Mouse (Mus musculus) naive thymus-derived CD4-positive, alpha-beta T cell, adult 2 months (primary cell): ENCODE results near the gene Gamt.

Experiments used
- DNase-seq: peaks from one replicate; pipeline ENCODE4 v3.0.0-alpha.2; 2011; ENCODE audit warnings: low read depth

Gene Gamt

DNA sequence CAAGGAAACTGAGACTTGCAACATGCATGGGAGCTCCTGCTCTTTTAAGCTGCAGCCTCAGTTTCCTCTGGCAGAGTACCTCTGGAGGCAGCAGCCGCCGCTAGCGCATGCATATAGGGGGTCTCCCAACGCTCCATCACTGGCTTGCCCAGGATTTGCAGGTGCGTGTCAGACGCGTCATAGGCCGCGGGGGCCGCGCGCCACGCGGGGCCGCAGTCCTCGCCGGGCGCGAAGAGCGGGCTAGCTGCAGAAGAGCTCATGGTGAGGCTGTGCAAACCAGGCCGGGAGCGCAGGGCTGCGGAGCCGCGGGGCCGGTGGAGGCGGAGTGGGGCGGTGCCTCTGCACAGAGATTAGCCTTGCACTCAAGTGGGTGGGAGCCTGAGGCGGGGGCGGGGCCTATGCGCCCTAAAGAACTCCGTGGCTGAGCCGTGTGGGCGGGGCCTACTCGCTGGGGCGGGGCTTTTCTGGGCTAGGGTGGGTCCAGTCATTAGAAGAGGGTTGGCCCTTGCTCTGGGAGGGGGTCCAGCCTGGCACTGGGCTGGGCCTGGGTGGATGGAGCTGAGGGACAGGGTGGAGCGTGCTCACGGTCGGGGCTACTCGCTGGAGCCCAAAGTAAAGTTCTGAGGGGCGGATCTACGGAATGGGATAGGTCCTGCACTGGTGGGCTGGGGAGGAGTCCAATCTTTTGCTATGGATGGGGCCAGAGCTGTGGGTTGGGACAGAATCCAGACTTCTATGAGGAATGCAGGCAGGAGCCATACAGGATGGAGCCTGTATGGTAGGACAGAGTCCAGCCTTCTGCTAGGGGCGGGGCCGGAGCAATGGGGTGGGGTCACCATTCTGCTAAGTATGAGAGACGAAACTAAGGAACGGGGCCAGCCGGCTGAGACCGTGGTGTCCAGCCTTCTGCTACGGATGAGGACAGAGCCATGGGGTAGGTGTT, at the start of gene Gamt, which contains the start of gene Dazap1:
Gamt (minus strand) TSS at position 371 of the 943 bp plus-strand sequence.
Dazap1 (plus strand) TSS at position 845 of the 943 bp plus-strand sequence.
- DNase-seq: peak; percentile 93

DNA sequence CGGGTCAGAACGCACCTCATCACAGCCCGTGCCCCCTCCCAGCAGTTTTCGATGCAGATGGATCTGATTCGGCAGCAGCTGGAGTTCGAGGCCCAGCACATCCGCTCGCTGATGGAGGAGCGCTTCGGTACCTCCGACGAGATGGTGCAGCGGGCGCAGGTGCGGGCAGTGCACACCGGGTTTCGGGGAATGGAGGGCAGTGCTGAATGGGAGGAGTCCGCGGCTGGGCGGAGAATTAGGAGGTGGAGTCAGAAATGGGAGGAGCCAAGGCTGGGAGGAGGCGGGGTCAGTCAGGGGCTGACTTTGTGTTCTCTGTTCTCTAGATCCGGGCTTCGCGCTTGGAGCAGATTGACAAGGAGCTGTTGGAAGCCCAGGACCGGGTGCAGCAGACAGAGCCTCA, 44.0 kb upstream of the Gamt start:
- DNase-seq: peak; percentile 68

DNA sequence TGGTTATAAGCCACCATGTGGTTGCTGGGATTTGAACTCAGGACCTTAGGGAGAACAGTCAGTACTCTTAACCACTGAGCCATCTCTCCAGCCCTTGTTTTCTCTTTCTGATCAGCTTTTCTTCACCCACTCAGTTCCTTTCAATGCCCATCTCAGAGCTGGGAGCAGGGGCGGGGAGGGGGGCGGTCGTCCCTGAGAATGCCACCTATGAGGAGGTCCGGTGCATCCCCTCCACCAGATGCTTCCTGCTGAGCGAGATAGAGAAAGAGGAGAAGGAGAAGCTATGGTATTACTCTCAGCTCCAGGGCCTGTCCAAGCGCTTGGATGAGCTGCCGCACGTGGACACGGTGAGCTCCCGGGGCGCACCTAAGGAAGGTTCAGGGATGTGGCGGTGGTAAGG, 43.6 kb upstream of the Gamt start:
- DNase-seq: no peak

DNA sequence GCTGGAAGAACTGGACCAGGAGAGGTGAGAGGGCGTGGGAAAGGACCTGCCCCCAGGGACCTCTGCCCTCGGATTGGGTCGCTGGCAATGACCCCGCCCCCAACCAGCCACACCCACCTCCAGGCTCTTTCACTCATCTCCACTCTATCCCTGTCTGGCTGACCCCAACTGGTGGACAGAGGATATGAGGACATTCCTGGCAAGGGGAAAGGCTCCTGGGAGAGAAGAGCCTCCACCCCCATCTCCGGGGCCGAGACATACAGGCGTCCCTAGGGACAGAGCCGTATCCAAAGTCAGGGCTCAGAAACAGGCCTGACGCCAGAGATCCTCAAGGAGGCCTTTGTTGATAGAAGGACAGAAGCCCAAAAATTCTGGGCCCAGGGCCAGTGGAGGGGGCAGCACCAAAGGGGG, 41.7 kb upstream of the Gamt start:
- no peak for DNase-seq

DNA sequence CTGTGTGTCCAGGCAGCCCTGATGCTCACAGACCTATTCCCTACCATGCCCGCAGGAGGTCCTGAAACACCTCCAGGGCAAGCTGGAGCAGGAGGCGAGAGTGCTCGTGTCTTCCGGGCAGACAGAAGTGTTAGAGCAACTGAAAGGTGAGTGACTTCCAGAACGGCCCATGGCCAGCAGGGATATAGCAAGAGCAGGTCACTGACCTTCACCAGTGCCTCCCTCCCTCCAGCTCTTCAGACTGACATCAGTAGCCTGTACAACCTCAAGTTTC, 41.2 kb upstream of the Gamt start:
- no peak for DNase-seq

DNA sequence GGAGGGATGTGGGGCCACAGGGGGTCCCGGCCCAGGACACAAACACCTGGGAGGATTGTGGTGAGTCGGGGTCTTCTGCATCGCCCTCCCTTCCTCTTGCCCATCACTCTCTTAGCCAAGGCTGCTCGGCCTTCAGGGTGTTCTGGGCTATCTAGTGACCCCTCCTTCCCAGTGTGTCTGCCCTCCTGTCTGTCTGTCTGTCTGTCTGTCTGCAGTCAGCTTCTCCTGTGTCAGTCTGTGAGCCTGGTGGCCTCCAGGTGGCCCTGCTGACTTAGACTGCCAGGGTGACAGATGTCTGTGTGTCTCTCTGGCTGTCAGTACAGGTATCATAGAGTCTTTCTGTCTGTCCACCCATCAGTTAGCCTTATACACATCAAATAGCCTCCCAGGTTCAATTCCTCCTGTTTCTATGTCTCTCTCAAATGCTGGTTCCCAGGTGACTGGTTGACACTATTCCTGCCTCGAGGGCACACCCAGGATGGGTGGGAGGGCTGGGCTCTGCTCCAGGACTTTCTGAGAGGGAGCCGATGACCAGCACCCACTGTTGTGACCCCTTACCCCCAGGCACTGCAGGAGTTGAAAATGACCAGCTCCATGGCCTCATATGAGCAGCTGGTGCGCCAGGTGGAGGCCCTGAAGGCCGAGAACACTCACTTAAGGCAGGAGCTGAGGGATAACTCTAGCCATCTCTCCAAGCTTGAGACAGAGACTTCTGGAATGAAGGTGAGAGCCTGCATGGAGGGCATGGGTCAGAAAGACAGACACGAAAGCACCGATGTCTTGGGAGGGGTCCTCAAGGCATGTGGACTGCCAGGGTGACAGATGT, 40.7 kb upstream of the Gamt start:
- no peak for DNase-seq

DNA sequence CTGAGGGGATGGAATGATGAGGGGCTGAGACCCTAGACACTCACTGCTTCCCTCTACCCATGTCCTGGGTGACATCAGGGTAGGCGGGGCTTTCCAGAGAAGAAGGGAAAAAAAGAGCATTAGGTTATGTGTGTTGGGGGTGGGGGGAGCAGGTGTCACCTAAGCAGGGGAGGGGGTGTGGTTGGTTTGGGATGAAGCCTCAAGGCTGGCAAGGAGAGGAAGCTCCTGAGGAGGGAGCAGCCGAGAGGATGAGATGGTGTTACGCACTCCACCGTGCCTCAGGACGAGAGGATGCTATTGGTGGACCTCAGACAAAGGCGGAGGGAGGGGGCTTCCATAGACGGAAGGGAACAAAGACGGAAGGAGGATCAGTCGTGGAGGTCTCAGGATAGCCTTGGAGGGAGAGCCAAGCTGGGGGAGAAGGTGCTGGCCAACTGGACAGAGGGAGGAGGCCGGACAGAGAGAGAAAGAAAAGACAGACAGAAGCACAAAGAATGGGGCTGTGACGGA, 39.9 kb upstream of the Gamt start:
- DNase-seq: no peak

DNA sequence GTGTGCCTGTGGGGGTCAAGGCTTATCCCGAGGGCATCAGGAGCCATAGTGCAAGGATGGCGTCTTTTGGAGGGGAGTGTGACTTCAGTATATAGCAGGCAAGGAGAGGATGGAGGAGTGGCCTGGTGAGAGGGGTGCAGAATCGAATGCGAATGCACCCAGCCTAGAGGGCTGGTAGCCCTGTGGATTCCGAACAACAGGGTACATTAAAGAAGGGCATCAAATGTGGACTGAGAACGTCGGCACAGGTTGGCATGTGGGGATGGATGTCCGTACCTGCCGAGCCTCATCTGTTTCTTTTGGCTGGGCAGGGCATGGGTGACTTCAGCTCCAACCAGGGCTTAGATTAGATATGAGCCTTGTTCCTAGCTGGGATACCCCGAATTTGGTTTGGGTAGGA, 39.0 kb upstream of the Gamt start:
- no peak for DNase-seq

DNA sequence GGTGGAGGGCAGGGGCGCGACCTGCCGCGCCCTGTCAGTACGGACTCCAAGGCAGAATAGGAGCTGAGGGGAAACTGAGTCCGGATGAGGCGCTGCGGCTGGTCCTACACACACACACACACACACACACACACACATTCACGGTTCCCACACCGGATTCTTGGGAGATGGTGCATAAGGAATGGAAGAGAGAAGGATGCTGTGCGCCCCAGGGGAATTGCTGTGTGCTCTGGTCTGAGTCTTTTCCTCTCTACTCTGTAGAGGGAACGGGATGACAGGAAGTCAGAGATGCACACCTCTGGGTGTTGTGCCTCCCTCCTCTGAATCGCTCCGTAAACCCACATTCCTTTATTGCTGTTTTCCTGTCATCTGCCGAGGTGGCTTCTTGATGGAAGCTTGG, 38.5 kb upstream of the Gamt start:
- DNase-seq: no peak

DNA sequence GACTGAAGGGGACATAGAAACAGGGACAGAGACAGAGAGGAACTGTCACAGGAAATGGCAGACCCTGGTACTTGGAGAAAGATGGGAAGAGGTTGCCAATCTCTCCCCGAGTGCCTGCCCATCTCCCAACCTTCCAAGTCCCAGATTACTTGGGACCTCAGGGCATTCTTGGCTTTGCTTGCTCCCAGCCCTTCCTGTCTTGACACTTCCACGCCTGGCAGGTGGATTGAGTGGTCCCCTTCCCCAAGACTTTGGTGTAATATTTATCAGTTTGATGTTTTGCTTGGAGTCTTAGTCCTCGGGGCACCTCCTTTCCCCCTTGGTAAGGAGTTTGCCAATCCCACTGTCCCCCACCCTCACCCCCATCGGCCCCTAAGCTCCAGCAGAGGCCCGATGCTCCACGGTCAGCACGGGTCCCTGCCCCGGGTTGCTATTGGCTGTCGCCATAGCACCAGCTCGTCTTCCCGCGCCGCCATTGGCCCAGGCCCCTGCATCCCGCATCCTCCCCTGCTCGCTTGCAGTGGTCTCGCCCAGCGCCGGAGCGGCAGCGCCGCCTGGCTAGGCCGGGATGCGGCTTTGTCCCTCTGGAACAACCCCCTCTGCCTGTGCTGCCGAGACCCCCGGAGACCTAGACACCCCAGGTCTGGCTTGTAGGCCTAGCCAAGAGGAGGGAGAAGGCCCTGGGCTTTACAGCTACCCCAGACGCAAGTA, 37.9 kb upstream of the Gamt start:
- DNase-seq: no peak

DNA sequence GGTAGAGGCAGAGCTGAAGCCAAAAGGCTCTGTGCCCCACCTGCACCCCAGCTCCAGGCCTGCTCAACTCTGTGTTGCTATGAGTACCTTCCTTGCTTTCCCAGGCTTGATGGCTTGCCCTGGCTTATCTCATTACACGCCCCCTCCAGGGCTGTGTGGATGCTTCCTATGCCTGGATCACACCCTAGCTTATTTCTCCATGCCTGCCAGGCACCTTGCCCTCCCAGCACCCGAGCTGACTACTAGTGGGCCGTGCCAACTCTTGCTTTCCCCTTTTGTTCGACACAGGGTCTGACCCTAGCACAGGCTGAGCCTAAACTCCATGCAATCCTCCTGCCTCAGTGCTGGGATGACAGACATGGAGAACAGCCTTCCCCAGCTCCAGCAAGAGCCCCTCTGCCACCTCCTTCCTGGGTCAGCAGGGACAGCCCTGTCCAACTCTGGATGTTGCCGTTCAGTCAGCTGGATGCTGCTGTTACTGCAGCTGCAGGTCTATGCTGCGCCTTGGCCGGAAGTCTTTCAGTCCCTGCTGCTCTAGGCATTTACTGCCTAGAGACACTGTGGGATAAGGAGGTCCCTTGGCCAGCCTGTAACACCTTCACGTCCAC, 36.8 kb upstream of the Gamt start:
- DNase-seq: no peak

DNA sequence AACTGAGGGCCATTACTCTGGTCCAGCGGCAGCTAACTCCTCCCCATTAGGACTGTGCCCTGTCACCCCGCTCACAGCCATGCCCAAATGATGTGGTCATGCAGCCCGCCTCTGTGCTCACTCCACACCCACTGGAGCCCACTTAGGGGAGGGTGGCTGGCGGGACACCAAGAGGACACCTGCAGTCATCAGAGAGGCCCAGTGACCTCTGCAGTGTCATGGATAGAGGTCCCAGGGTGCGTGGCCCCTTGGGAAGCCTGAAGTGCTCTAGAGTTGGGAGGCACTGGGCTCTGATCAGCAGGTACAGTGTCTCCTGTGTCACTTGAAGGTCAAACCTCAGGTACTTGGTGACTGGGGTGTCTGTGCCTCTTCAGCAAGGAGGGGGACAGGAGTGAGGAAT, 36.0 kb upstream of the Gamt start:
- DNase-seq: no peak

DNA sequence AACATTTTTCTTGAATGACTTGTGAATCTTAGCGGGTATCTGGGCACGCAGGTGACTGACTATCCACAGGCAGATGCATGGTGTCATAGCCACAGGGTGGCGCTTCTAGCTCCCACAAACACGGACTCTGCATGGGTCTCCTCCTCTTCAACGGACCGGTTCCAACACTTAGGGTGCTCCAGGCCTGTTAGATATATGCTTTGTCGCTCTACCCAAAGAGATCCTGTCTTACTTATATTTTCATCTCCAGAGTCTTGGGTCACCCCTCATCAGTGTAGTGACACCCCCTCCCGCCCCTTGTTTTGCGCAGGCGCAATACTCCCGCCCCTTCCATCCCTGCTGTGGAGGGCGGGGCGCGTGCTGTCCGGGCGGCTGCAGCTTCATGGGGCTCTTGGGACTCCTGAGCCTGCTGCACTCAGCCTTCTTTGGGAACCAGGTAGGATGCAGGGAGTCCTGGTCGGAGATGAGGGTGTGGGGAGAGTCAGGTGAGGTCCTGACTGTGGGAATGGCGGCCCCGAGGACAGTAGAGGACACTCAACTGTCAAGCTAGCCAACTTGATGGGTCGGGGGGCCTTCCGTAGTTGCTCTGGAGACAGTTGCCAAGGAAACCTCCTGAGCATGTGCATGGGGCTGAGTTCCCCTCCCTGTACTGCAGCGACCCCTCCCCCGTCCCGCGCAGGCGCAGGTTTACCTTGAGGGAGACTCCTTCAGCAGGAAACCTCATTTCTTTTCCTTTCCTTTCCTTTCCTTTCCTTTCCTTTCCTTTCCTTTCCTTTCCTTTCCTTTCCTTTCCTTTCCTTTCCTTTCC, 35.0 kb upstream of the Gamt start, which contains the start of gene Apc2:
Apc2 (plus strand) TSS at position 360 of the 808 bp plus-strand sequence.
- DNase-seq: peak; percentile 89

DNA sequence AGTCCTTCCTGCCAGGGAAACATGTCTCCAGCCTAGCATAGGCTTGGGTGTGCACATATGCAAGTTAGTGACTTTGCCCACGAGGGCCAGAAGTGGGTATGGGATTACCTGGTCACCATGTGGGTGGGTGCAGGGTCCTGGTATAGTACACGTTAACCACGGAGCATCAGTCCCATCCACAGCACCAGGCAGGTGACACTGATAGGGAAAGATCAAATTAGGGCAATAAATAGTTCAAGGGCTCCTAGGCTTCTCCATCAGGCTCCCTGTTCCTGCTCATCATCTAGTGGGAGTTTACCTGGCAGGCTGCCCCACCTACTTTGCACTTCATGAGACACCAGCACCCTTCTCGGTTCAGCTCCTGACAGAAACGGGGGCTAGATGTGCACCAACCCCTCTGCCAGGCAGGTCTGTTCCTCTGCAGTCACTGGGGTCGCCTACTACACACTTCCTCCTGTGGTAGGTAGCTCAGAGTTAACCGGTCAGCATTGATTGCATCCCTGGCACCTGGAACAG, 34.0 kb upstream of the Gamt start:
- no peak for DNase-seq

DNA sequence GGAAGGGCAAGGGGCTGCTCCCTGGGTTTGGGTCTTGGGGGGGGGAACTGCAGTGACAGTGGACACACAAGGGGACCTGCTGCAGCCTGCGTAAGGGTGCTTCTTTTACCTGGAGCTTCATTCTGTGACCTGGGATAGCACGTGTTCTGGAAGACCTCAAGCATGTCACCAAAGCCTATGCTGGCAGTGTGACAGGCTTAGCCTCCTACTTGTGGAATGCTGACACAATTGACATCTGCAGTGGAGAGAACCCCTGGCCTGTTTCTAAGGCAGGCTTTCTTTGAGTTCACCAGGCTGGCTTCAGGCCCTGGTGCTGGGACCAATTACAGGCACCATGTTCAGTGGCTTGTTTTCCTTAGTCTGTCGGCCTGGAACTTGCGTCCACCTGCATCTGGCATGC, 33.5 kb upstream of the Gamt start:
- peak; percentile 41 for DNase-seq

DNA sequence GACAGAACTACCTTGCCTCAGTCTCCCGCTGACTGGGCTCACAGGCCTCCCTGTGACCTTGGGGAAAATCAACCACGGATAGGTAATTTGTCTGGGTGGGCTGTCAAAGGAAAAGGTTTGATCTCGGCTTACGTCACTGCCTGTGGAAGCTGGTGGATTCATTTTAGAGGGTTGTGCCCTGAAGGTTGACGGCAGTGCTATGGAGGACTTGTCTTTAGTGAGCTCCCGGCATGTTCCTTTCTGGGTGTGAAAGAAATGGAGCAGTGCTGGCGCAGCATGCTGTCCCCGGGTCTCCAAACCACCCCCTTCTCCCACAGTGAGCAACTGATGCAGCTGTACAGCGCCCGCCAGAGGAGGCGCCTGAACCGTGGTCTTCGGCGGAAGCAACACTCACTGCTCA, 32.5 kb upstream of the Gamt start:
- peak; percentile 44 for DNase-seq

DNA sequence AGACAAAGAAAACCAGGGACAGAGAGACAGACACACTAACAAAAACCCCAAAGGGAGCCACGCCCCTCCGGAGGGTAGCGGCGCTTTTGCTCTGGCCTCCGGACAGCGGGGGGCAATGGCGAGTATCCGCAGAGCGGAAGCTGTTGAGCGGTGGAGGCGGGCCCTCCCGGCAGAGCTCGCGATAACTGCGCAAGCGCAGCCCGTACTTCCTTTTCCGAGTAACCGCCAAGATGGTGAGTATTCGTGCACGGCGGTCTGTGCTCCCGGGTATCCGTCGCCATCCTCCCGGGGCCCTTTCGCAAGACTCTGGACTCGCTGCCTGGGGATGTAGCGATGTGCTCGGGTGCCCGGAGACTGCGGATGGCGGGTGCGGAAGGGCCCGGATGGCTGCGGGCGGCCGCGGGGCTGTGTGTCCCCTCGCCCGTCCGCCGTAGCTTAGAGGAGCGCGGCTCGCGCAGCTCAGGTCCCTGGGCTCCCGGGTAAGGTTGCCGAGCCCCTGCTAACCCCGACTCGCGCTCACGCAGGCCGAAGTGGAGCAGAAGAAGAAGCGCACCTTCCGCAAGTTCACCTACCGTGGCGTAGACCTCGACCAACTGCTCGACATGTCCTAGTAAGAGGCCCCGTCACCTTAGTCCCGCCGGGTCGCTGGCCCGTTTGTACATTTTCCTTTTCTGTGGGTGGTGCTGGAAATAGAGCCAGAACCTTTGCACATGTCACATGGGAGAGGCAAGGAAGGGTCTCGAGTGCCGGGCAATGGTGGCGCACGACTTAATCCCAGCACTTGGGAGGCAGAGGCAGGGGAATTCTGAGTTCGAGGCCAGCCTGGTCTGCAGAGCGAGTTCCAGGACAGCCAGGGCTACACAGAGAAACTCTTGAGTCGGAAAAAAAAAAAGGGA, 31.7 kb upstream of the Gamt start, which contains the start of gene Rps15:
Rps15 (plus strand) TSS at position 203 of the 896 bp plus-strand sequence.
- DNase-seq: peak; percentile 98

DNA sequence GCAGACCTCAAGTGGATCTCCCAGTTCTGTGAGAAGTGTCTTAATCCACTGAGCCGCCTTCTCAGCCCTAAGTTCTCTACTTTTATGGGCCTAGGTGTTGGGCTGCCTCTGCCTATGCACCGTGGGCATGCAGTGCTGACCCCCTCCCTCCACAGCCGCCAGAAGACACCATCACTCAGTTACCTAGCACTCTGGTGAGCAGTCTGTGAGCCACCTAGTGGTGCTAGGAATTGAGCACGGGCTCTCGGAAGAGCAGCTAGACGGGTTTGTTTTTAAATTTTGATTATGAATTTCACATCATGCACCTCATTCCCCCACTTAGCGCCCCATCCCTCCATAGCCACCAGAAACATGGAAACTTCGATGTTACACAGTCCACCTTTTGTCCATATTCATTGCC, 27.8 kb upstream of the Gamt start:
- no peak for DNase-seq

DNA sequence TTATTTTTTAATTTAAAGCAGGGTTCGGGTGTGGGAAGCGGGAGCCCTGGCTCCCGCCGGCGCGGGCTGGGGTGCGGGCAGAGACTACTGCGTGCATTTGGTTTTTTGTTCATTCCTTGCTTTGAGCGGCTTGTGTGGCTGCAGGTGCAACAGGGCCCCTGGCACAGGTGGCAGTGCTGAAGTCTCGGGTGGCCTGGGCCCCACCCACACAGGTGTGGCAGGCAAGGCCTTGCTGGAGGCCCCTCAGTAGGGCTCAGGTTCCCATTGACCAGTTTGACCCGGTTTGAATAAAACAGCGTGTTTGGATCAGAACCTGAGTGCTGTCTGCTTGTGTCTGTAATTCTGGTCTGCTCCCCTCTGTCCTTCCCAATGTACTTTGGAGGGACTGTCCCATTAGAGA, 27.3 kb upstream of the Gamt start:
- no peak for DNase-seq
